Mouse (Mus musculus): ENCODE results near the gene Gm2a.

- TF ChIP-seq HCFC1 (IDR thresholded peaks at IDR 0.05; ENCODE audit: borderline replicate concordance, insufficient read depth, low read length) (no peak), ZC3H11A (IDR thresholded peaks at IDR 0.05; ENCODE audit: borderline replicate concordance, low read depth, low read length) (no peak), MAFK (IDR thresholded peaks at IDR 0.05; ENCODE audit: insufficient read depth, low read depth, low read length) (no peak), CHD2 (IDR thresholded peaks at IDR 0.05; ENCODE audit: low read depth, low read length) (no peak), ZNF384 (IDR thresholded peaks at IDR 0.05; ENCODE audit: low read depth, low read length) (no peak)
Measured at GRCm38 (mm10) chr11:55141502-55141901, 43.6 kb downstream of the Gm2a start.
